Mouse (Mus musculus): Measurements from ENCODE around the gene Otx1. TPM values are rescaled to one million over a fixed set of nuclear protein-coding genes. Genes with fewer than 3 reads are reported as not detected.

Gene Otx1
- polyA plus RNA-seq, 1 experiment = not detected

DNA sequence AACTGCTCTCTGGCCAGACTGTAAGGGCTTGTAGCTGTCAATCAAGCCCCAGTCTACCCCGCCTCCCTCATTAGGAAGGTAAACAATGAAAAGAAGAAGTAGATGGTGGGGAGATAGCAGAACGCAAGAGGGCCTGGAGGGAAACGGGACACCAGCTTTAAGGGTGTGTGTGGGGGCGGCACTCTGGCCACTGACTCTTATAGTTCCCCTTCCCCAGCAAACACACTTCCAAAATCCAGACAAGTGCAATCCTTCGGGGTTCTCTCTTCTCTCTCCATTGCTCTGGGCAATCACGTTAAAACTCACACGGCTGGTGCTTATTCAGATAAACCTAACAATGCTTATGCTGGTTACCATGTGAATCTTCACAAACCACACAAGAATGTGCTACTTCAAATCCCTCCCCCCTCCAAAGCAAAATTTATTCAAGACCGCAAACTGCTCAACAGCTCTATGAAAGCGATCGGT lies 5.5 kb upstream of the Otx1 start:
- TF ChIP-seq CTCF (IDR thresholded peaks at IDR 0.05; ENCODE audit: insufficient read depth, low read depth, low read length) = no peak
- TF ChIP-seq POLR2A (IDR thresholded peaks at IDR 0.05; ENCODE audit: insufficient read depth, low read depth, low read length) = no peak
- H3K4me3 ChIP-seq (ENCODE audit: insufficient read depth, low read depth, low read length) = no peak overlapping the region
- H3K27ac ChIP-seq (ENCODE audit: insufficient read depth, low read depth, low read length) = no peak overlapping the region
- 83% methylated on average over 10 of the region's 10 CpGs for WGBS
- H3K4me1 ChIP-seq (ENCODE audit: control insufficient read depth, insufficient read depth, low read length) = 0 out of 2 replicates have a peak, but pooled peaks cover 6% of the 10 kb centered on the region

DNA sequence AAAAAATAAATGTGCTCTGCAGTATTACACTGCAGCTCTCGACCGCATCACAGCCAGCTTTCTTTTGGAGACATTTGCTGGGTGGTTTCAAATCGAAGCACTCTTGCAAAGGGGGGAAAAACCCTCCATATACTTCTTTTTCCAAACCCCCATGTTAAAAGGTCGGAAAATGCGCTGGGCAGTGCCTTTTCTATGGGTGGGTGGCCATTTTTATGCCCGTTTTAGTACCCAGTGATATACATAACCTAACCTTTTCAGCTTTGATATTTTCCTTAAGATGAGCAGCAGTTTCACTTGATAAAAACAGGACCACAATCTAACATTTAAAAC lies 5.0 kb upstream of the Otx1 start:
- TF ChIP-seq POLR2A (IDR thresholded peaks at IDR 0.05; ENCODE audit: insufficient read depth, low read depth, low read length) = no peak
- no peak for TF ChIP-seq CTCF (IDR thresholded peaks at IDR 0.05; ENCODE audit: insufficient read depth, low read depth, low read length)
- WGBS = 74% methylated on average over 6 of the region's 6 CpGs
- Histone ChIP-seq H3K27ac (ENCODE audit: insufficient read depth, low read depth, low read length) (no peak overlapping the region), H3K4me1 (ENCODE audit: control insufficient read depth, insufficient read depth, low read length) (peaks cover 8% of the 10 kb centered on the region), H3K4me3 (ENCODE audit: insufficient read depth, low read depth, low read length) (no peak overlapping the region)

GRCm38 (mm10) chr11:22007088-22007780 lies 4.5 kb upstream of the Otx1 start:
- H3K4me3 ChIP-seq (ENCODE audit: insufficient read depth, low read depth, low read length) = no peak overlapping the region
- peaks cover 10% of the 10 kb centered on the region for H3K4me1 ChIP-seq (ENCODE audit: control insufficient read depth, insufficient read depth, low read length)
- WGBS = 74% methylated on average over 20 of the region's 20 CpGs
- no peak overlapping the region for H3K27ac ChIP-seq (ENCODE audit: insufficient read depth, low read depth, low read length)
- no peak for TF ChIP-seq CTCF (IDR thresholded peaks at IDR 0.05; ENCODE audit: insufficient read depth, low read depth, low read length)
- TF ChIP-seq POLR2A (IDR thresholded peaks at IDR 0.05; ENCODE audit: insufficient read depth, low read depth, low read length) = no peak

GRCm38 (mm10) chr11:22006471-22007087 lies 3.9 kb upstream of the Otx1 start:
- 83% methylated on average over 12 of the region's 12 CpGs for WGBS
- Histone ChIP-seq H3K27ac (ENCODE audit: insufficient read depth, low read depth, low read length) (no peak overlapping the region), H3K4me1 (ENCODE audit: control insufficient read depth, insufficient read depth, low read length) (peaks cover 16% of the 10 kb centered on the region), H3K4me3 (ENCODE audit: insufficient read depth, low read depth, low read length) (no peak overlapping the region)
- TF ChIP-seq CTCF (IDR thresholded peaks at IDR 0.05; ENCODE audit: insufficient read depth, low read depth, low read length) (no peak), POLR2A (IDR thresholded peaks at IDR 0.05; ENCODE audit: insufficient read depth, low read depth, low read length) (no peak)

DNA sequence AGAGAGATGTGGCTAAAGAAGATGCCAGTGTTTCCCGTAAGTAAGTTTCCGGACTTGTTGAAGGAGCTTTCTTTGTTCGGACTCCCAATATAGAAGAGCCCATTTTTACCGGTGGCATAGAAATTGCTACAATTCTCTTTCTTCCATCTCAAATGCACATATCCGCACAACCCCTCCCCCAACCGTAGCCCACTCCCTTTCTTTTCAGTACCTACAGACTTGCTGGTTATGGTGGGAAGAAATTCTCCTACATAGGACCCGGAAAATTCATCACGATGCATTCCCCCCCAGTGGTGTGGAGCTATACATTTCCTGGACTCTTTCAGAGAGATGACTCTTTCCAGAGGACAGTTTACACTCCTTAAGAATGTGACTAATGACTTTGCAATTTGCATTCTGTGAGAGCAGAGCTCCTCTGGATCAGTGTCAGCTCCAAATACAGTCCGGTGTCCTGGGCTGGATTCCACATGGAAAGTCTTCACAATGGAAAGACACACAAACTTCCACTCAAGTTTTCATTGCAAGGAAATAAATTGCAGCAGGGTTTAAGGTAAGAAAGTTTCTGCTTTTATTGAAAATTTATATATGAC lies 2.7 kb upstream of the Otx1 start:
- WGBS = 78% methylated on average over 9 of the region's 9 CpGs
- H3K4me1 ChIP-seq (ENCODE audit: control insufficient read depth, insufficient read depth, low read length) = peaks cover 23% of the 10 kb centered on the region
- TF ChIP-seq CTCF (IDR thresholded peaks at IDR 0.05; ENCODE audit: insufficient read depth, low read depth, low read length) (no peak), POLR2A (IDR thresholded peaks at IDR 0.05; ENCODE audit: insufficient read depth, low read depth, low read length) (no peak)
- no peak overlapping the region for H3K27ac ChIP-seq (ENCODE audit: insufficient read depth, low read depth, low read length)
- H3K4me3 ChIP-seq (ENCODE audit: insufficient read depth, low read depth, low read length) = no peak overlapping the region

DNA sequence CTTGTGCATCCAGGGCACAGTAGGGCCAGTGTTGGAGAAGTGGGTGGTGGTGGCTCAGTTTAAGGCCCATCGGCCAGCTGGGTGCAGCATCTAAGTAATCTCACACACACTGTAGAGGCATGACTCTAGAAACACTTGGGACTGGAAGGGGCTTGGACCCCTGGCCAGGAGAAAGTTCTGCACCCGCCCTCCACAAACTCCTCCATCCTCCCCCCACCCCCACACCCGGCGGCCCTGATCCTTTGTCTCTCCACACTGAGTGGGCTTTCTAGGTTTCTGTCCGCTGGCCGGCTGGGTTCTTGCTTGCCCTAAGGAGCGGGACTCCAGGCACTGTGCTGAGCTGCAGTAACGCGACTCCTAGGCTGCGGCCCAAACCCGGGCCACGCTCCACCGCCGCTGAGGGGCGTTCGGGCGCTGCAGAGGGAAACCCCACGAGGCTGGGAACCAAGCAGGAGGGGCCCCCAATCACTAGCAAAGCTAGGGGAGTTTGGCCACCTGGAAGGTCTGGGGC lies 1.7 kb upstream of the Otx1 start:
- WGBS = 57% methylated on average over 18 of the region's 18 CpGs
- Histone ChIP-seq H3K27ac (ENCODE audit: insufficient read depth, low read depth, low read length) (no peak overlapping the region), H3K4me3 (ENCODE audit: insufficient read depth, low read depth, low read length) (no peak overlapping the region), H3K4me1 (ENCODE audit: control insufficient read depth, insufficient read depth, low read length) (peaks cover 23% of the 10 kb centered on the region)
- TF ChIP-seq CTCF (IDR thresholded peaks at IDR 0.05; ENCODE audit: insufficient read depth, low read depth, low read length) = no peak
- TF ChIP-seq POLR2A (IDR thresholded peaks at IDR 0.05; ENCODE audit: insufficient read depth, low read depth, low read length) = no peak

DNA sequence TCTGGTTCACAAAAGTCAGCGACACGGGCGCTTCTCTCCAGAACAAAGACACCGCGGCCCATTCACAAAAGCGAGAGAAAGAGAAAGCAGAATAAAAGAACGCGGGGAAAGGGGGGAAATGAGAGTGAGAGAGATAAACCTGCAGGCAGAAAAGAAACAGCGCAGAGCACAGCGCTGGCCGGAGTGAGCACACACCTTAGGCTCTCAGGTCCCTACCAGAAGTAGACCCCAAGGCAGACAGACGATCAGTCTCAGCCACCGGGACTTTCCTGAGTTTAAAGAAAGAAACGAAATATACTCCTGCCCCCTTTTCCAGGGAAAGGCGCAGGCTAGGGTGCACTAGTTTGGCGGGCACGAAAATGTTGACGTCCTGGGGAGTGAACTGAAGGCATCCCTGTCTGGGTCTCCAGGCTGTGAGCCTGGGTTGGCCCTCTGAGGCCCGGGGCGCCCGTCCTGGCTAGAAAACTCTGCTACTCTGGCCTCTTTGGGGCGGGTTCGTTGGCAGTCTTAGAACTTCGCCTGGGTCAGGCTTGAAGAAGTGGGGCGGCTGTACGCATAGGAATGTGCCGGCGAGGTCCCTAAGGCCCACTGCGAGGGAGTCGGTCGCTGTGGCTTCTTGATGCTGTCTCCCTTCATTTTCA lies 764 bp upstream of the Otx1 start:
- Histone ChIP-seq H3K4me3 (ENCODE audit: insufficient read depth, low read depth, low read length) (no peak overlapping the region), H3K27ac (ENCODE audit: insufficient read depth, low read depth, low read length) (no peak overlapping the region)

GRCm38 (mm10) chr11:22002062-22002782 lies 475 bp downstream of the Otx1 start:
- Histone ChIP-seq H3K4me1 (ENCODE audit: control insufficient read depth, insufficient read depth, low read length) (peaks cover 24% of the 10 kb centered on the region), H3K4me3 (ENCODE audit: insufficient read depth, low read depth, low read length) (peak overlapping the region; percentile 27), H3K27ac (ENCODE audit: insufficient read depth, low read depth, low read length) (no peak overlapping the region)
- TF ChIP-seq CTCF (IDR thresholded peaks at IDR 0.05; ENCODE audit: insufficient read depth, low read depth, low read length) (no peak), POLR2A (IDR thresholded peaks at IDR 0.05; ENCODE audit: insufficient read depth, low read depth, low read length) (no peak)
- 2% methylated on average over 34 of the region's 34 CpGs for WGBS

More for the DNA sequence above, 764 bp upstream of the Otx1 start:
- WGBS = 9% methylated on average over 31 of the region's 31 CpGs
- no peak for TF ChIP-seq POLR2A (IDR thresholded peaks at IDR 0.05; ENCODE audit: insufficient read depth, low read depth, low read length)
- no peak for TF ChIP-seq CTCF (IDR thresholded peaks at IDR 0.05; ENCODE audit: insufficient read depth, low read depth, low read length)
- H3K4me1 ChIP-seq (ENCODE audit: control insufficient read depth, insufficient read depth, low read length) = peaks cover 23% of the 10 kb centered on the region
